Mouse (Mus musculus): ENCODE data around the gene Ppp1r15a. TPM values are rescaled to one million over a fixed set of nuclear protein-coding genes. Genes with fewer than 3 reads are reported as not detected.
"Not testable (repeated sequence)": the region's sequence is repeated elsewhere in the genome, so short reads cannot be mapped to it uniquely, and the experiment has no call there.

Gene Ppp1r15a
- polyA plus RNA-seq, 1 experiment from 2014 or later, result 61.6 TPM

DNA sequence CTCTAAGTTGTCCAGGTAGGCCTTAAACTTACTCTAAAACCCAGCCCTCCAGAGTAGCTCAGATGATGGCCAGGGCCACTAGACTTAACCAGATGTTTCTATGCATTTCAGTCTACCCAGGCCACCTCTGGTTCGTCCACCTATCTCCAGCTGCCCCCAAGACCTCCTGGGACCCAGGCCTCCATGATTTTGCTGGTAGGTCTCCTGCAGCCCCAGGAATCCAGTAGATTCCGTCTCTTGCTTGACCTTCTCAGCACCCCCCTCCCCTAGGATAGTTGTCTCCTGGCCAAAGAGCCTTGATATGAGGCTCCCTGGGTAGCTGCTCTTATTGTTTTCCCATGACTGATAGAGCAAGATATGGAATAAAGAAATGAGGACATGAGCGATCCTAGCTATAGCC, 13.0 kb upstream of the Ppp1r15a start:
- DNase-seq (ENCODE audit: low spot score) (no peak), ATAC-seq (replicated peaks; ENCODE audit: low FRiP score) (no peak)
- no peak overlapping the region for H3K4me2 ChIP-seq
- H3K4me1 ChIP-seq (replicated peaks; ENCODE audit: control insufficient read depth, insufficient read depth, low read length), result no peaks in the 10 kb centered on the region
- no peaks in the 10 kb centered on the region for H3K27me3 ChIP-seq (replicated peaks; ENCODE audit: control insufficient read depth, insufficient read depth, low read length)
- H3K4me3 ChIP-seq (ENCODE audit: low read depth, low read length), result no peak overlapping the region
- WGBS, result 81% methylated on average over 3 of the region's 3 CpGs
- no peaks in the 10 kb centered on the region for H3K36me3 ChIP-seq (ENCODE audit: control insufficient read depth, insufficient read depth, low read length)
- H3K9me3 ChIP-seq (ENCODE audit: control insufficient read depth, low read length), result no peaks in the 10 kb centered on the region
- H3K9ac ChIP-seq (ENCODE audit: low read depth, low read length), result no peak overlapping the region
- no peak overlapping the region for H3K27ac ChIP-seq (ENCODE audit: low read depth, low read length)

DNA sequence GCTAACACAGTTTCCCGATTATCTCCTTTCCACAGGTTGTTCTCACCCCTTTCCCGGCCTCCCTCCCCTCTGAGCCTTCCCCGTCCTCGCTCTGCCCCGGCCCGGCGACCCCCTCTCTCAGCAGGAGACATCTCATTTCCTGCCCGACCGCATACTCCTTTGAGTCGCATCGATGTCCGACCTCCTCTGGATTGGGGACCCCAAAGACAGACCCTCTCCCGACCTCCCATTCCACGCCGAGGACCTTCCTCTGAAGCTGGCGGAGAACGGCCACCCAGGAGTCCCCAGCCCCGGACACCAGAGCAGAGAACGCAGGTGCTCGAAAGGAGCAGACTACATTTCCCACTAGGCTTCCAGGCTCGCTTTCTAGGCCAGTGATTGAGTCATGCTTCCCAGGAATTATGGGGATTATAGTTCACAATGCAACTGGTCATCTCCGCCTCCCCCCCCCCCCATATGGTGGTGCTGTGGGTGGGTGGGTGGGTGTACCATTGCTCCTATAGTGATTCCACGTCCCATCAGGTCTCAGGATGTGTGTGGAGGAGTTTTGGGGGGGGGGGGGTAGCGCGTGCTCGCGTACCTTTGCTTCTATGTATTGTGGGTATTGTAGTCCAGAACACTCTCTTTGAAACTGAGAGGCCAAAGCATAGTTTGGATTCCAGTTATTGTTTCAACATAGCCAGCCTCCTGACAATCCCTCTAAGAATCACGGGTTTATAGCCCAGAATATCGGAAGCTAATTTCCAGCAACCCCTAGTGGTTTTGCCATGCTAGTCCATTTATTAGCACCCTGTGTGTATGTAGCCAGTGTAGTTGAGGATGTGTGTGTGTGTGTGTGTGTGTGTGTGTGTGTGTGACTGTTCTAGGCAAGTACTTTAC, 12.3 kb upstream of the Ppp1r15a start:
- peak overlapping the region; percentile 58 for H3K9ac ChIP-seq (ENCODE audit: low read depth, low read length)
- peak; percentile 32; the same call in 1 of the 2 replicates for ATAC-seq (replicated peaks; ENCODE audit: low FRiP score)
- H3K9me3 ChIP-seq (ENCODE audit: control insufficient read depth, low read length), result no peaks in the 10 kb centered on the region
- no peaks in the 10 kb centered on the region for H3K4me1 ChIP-seq (replicated peaks; ENCODE audit: control insufficient read depth, insufficient read depth, low read length)
- H3K4me3 ChIP-seq (ENCODE audit: low read depth, low read length), result peak overlapping the region; percentile 51
- H3K27me3 ChIP-seq (replicated peaks; ENCODE audit: control insufficient read depth, insufficient read depth, low read length), result no peaks in the 10 kb centered on the region
- peak; percentile 62 for DNase-seq (ENCODE audit: low spot score)
- peak overlapping the region; percentile 73 for H3K4me2 ChIP-seq
- H3K27ac ChIP-seq (ENCODE audit: low read depth, low read length), result no peak overlapping the region
- WGBS, result 9% methylated on average over 29 of the region's 29 CpGs
- H3K36me3 ChIP-seq (ENCODE audit: control insufficient read depth, insufficient read depth, low read length), result no peaks in the 10 kb centered on the region

DNA sequence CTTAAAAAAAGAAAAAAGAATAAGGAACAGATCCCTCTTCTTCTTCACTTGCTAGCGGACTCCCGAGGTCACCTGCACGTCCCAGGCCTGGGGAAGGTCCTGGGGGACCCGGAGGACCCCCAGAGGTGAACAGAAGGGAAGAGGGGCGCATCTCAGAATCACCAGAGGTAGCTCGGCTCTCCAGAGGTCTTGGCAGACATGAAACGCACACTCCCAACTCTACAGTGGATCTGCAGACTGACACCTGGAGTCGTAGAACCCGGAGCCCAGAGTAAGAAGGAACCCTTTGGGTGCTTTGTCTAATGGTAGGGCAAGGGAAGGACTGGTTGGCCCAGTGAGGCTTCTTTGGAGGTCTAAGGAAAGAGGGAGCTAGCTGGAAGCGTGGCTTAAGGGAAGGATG, 11.5 kb upstream of the Ppp1r15a start:
- Histone ChIP-seq H3K27me3 (replicated peaks; ENCODE audit: control insufficient read depth, insufficient read depth, low read length) (no peaks in the 10 kb centered on the region), H3K27ac (ENCODE audit: low read depth, low read length) (no peak overlapping the region), H3K9ac (ENCODE audit: low read depth, low read length) (peak overlapping the region; percentile 58), H3K4me3 (ENCODE audit: low read depth, low read length) (peak overlapping the region; percentile 51; the same call in 1 of the 2 replicates), H3K4me1 (replicated peaks; ENCODE audit: control insufficient read depth, insufficient read depth, low read length) (no peaks in the 10 kb centered on the region), H3K4me2 (peak overlapping the region; percentile 73), H3K9me3 (ENCODE audit: control insufficient read depth, low read length) (no peaks in the 10 kb centered on the region), H3K36me3 (ENCODE audit: control insufficient read depth, insufficient read depth, low read length) (no peaks in the 10 kb centered on the region)
- 81% methylated on average over 10 of the region's 10 CpGs for WGBS
- DNase-seq (ENCODE audit: low spot score) (no peak), ATAC-seq (replicated peaks; ENCODE audit: low FRiP score) (no peak)

DNA sequence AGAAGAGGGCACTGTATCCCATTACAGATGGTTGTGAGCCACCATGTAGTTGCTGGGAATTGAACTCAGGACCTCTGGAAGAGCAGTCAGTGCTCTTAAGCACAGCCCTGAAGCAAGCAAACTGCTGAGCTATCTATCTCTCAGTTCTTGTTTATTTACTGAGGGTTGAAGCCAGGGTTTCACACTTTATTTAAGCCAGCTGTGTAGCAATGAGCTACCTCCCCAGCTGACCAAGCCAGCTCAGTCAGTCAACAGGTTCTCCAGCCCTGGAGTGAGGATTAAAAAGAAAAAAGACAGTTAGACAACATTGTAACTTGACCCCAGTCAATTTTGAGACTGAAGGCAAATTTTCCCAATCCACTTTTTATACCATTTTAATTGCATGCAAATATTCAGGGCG, 9.6 kb upstream of the Ppp1r15a start:
- Histone ChIP-seq H3K4me2 (no peak overlapping the region), H3K36me3 (ENCODE audit: control insufficient read depth, insufficient read depth, low read length) (no peaks in the 10 kb centered on the region), H3K27ac (ENCODE audit: low read depth, low read length) (no peak overlapping the region), H3K27me3 (replicated peaks; ENCODE audit: control insufficient read depth, insufficient read depth, low read length) (no peaks in the 10 kb centered on the region), H3K9ac (ENCODE audit: low read depth, low read length) (no peak overlapping the region), H3K4me3 (ENCODE audit: low read depth, low read length) (no peak overlapping the region), H3K4me1 (replicated peaks; ENCODE audit: control insufficient read depth, insufficient read depth, low read length) (no peaks in the 10 kb centered on the region), H3K9me3 (ENCODE audit: control insufficient read depth, low read length) (no peaks in the 10 kb centered on the region)
- DNase-seq (ENCODE audit: low spot score) (no peak), ATAC-seq (replicated peaks; ENCODE audit: low FRiP score) (no peak)
- WGBS, result 71% methylated on average over 1 of the region's 1 CpGs

DNA sequence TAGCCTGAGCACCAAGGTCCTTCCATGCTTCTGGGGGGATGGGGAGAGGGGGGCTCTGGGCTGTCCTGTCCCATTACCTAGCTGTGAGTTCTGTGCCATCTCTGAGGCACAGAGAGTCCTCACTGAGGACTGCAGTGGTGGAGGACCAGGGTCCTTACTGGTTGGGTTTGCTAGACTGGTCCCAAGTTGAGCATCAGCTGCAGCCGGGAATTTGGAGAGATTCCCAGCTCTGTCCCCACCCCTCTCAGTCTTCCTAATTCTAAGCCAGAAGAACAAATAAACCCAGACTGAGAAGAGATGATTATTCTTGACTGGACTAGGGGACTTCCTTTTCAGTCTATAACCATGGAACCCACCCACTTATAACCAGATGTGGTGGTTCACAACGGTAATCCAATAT, 4.6 kb upstream of the Ppp1r15a start:
- H3K27ac ChIP-seq (ENCODE audit: low read depth, low read length), result no peak overlapping the region
- 71% methylated on average over 2 of the region's 2 CpGs for WGBS
- DNase-seq (ENCODE audit: low spot score), result no peak

DNA sequence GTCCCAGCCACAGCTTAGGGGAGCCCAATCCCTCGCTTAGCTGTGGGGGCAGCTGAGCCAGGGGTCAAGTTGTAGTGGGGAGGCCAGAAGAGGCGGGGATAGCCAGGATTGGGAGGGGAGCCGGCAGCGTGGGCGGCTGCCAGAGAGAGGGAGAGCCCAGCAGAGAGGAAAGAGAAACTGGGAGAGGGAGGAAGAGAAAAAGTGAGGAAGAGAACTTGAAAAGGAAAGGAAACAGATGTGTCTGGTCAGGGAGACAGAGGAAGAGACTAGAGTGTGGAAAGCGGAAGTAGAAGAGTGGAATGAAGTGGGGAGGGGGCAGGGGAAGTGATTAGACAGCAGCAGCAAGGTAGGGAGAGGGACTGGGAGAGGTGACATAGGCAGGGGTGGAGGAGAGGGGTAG, 3.4 kb upstream of the Ppp1r15a start:
- H3K9me3 ChIP-seq (ENCODE audit: control insufficient read depth, low read length), result no peaks in the 10 kb centered on the region
- H3K36me3 ChIP-seq (ENCODE audit: control insufficient read depth, insufficient read depth, low read length), result peaks cover under 1% of the 10 kb centered on the region; the same call in 1 of the 2 replicates
- H3K4me1 ChIP-seq (replicated peaks; ENCODE audit: control insufficient read depth, insufficient read depth, low read length), result peaks cover 17% of the 10 kb centered on the region
- DNase-seq (ENCODE audit: low spot score) (no peak), ATAC-seq (replicated peaks; ENCODE audit: low FRiP score) (no peak)
- WGBS, result 16% methylated on average over 6 of the region's 6 CpGs
- no peak overlapping the region for H3K4me3 ChIP-seq (ENCODE audit: low read depth, low read length)
- H3K27me3 ChIP-seq (replicated peaks; ENCODE audit: control insufficient read depth, insufficient read depth, low read length), result no peaks in the 10 kb centered on the region
- H3K9ac ChIP-seq (ENCODE audit: low read depth, low read length), result no peak overlapping the region
- peak overlapping the region; percentile 31; the same call in 1 of the 2 replicates for H3K4me2 ChIP-seq
- H3K27ac ChIP-seq (ENCODE audit: low read depth, low read length), result no peak overlapping the region

More for the DNA sequence above, 4.6 kb upstream of the Ppp1r15a start:
- no peak overlapping the region for H3K9ac ChIP-seq (ENCODE audit: low read depth, low read length)
- H3K27me3 ChIP-seq (replicated peaks; ENCODE audit: control insufficient read depth, insufficient read depth, low read length), result no peaks in the 10 kb centered on the region
- peaks cover 9% of the 10 kb centered on the region for H3K4me1 ChIP-seq (replicated peaks; ENCODE audit: control insufficient read depth, insufficient read depth, low read length)
- no peaks in the 10 kb centered on the region for H3K9me3 ChIP-seq (ENCODE audit: control insufficient read depth, low read length)
- no peaks in the 10 kb centered on the region for H3K36me3 ChIP-seq (ENCODE audit: control insufficient read depth, insufficient read depth, low read length)
- no peak overlapping the region for H3K4me3 ChIP-seq (ENCODE audit: low read depth, low read length)
- H3K4me2 ChIP-seq, result no peak overlapping the region
- ATAC-seq (replicated peaks; ENCODE audit: low FRiP score), result no peak

DNA sequence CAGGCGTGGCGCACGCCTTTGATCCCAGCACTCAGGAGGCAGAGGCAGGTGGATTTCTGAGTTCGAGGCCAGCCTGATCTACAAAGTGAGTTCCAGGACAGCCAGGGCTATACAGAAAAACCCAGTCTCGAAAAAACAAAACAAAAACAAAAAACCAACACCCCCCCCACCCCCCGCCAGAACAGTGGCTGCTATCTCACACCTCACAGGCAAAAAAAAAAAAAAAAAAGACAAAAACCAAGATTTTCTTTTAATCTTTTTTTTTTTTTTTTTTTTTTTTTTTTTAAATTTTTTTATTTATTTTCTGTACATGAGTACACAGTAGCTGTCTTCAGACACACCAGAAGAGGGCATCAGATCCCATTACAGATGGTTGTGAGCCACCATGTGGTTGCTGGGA, 1.1 kb upstream of the Ppp1r15a start:
- not testable (repeated sequence) for H3K9ac ChIP-seq (ENCODE audit: low read depth, low read length); H3K9me3 ChIP-seq (ENCODE audit: control insufficient read depth, low read length); H3K36me3 ChIP-seq (ENCODE audit: control insufficient read depth, insufficient read depth, low read length); DNase-seq (ENCODE audit: low spot score); ATAC-seq (replicated peaks; ENCODE audit: low FRiP score); H3K27me3 ChIP-seq (replicated peaks; ENCODE audit: control insufficient read depth, insufficient read depth, low read length)
- H3K4me2 ChIP-seq, result peak overlapping the region; percentile 80
- H3K4me1 ChIP-seq (replicated peaks; ENCODE audit: control insufficient read depth, insufficient read depth, low read length), result peaks cover 34% of the 10 kb centered on the region
- 71% methylated on average over 6 of the region's 6 CpGs for WGBS
- H3K27ac ChIP-seq (ENCODE audit: low read depth, low read length), result 0 out of 2 replicates have a peak overlapping the region, but pooled peaks have one; percentile 17
- peak overlapping the region; percentile 87; the same call in 1 of the 2 replicates for H3K4me3 ChIP-seq (ENCODE audit: low read depth, low read length)

DNA sequence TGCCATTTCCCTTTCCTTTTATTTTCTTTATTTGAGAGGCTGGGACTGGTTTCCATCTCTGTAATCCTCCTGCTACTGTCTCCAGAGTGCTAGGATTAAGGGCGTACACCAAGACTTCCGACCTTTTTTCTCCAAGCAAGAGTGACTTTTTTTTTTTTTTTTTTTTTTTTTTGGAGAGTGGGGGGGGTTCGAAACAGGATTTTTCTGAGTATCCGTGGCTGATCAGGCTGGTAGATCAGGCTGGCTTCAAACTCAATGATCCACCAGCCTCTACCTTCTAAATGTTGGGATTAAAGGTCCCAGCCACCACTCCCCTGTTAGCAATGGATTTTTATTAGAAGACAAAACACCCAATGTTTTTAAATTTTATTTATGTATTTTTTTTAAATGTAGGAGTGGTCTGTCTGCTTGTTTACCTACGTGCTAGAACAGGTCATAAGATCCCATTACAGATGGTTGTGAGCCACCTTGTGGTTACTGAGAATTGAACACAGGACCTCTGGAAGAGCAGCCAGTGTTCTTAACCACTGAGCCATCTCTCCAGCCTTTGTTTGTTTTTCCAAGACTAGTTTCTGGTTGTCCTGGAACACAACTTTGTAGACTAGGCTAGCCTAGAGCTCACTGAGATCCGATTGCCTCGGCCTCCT, 529 bp upstream of the Ppp1r15a start:
- no peaks in the 10 kb centered on the region for H3K27me3 ChIP-seq (replicated peaks; ENCODE audit: control insufficient read depth, insufficient read depth, low read length)
- H3K4me1 ChIP-seq (replicated peaks; ENCODE audit: control insufficient read depth, insufficient read depth, low read length), result peaks cover 36% of the 10 kb centered on the region
- peaks cover 9% of the 10 kb centered on the region; the same call in 1 of the 2 replicates for H3K36me3 ChIP-seq (ENCODE audit: control insufficient read depth, insufficient read depth, low read length)
- WGBS, result 16% methylated on average over 7 of the region's 7 CpGs
- H3K9ac ChIP-seq (ENCODE audit: low read depth, low read length), result peak overlapping the region; percentile 97
- DNase-seq (ENCODE audit: low spot score) (peak; percentile 35), ATAC-seq (replicated peaks; ENCODE audit: low FRiP score) (no peak)
- H3K4me2 ChIP-seq, result peak overlapping the region; percentile 80
- no peaks in the 10 kb centered on the region for H3K9me3 ChIP-seq (ENCODE audit: control insufficient read depth, low read length)
- peak overlapping the region; percentile 87 for H3K4me3 ChIP-seq (ENCODE audit: low read depth, low read length)
- peak overlapping the region; percentile 99 for H3K27ac ChIP-seq (ENCODE audit: low read depth, low read length)
